Mouse (Mus musculus) liver, adult 2 months (tissue): ENCODE measurements around the gene Wnt6.

Experiments used
- CTCF ChIP-seq: fragments of 200-500 bp; IDR thresholded peaks from 2 replicates; pipeline ENCODE4 v1.5.1; 2011; ENCODE audit warnings: low read depth, low read length, control low read depth
- POLR2A ChIP-seq: fragments of 200-500 bp; IDR thresholded peaks from 2 replicates; pipeline ENCODE4 v1.6.1; 2011; ENCODE audit warnings: low read length, control low read depth; ENCODE audit not compliant: insufficient read depth; ENCODE audit errors: extremely low read depth

GRCm38 (mm10) chr1:74809007-74809406 lies 37.3 kb downstream of the Wnt6 start:
- TF ChIP-seq CTCF (no peak), POLR2A (no peak)
